7 mouse cellular contexts compared by ENCODE assay signal in genomic region chr2:132006561-132007474, GRCm38 (mm10). TPM values are rescaled to one million over a fixed set of nuclear protein-coding genes. Genes with fewer than 3 reads are reported as not detected.
DNase-seq lines count a peak whose midpoint lies in the region; ATAC-seq and TF ChIP-seq lines count a peak whose summit lies in the region.

No protein-coding gene starts in this region.

- H3K27me3 ChIP-seq in embryonic facial prominence, embryonic 15.5 days, result no peaks in the 10 kb centered on the region
- no peaks in the 10 kb centered on the region for H3K27me3 ChIP-seq in lung, embryonic 16.5 days (ENCODE audit: control insufficient read depth, insufficient read depth, low read depth, low read length)
- H3K27me3 ChIP-seq in stomach, postnatal 0 days (ENCODE audit: control insufficient read depth, insufficient read depth, low read length), result no peaks in the 10 kb centered on the region

- peaks cover 34% of the 10 kb centered on the region for H3K4me1 ChIP-seq in embryonic facial prominence, embryonic 15.5 days
- H3K4me1 ChIP-seq in lung, embryonic 16.5 days (replicated peaks; ENCODE audit: control insufficient read depth, insufficient read depth, low read length), result peaks cover 29% of the 10 kb centered on the region
- H3K4me1 ChIP-seq in stomach, postnatal 0 days (replicated peaks; ENCODE audit: control insufficient read depth, insufficient read depth), result peaks cover 2% of the 10 kb centered on the region; the same call in 1 of the 2 replicates

- 68% methylated on average over 18 of the region's 18 CpGs for WGBS in embryonic facial prominence, embryonic 15.5 days
- 61% methylated on average over 18 of the region's 18 CpGs for WGBS in lung, embryonic 16.5 days
- WGBS in stomach, postnatal 0 days, result 74% methylated on average over 18 of the region's 18 CpGs

- no peak for TF ChIP-seq EP300 in stomach, postnatal 0 days (optimal IDR thresholded peaks at IDR 0.05)

- H3K36me3 ChIP-seq in embryonic facial prominence, embryonic 15.5 days, result no peaks in the 10 kb centered on the region
- no peaks in the 10 kb centered on the region for H3K36me3 ChIP-seq in lung, embryonic 16.5 days (ENCODE audit: control insufficient read depth, insufficient read depth, low read length)
- H3K36me3 ChIP-seq in stomach, postnatal 0 days (ENCODE audit: control insufficient read depth, insufficient read depth, low read length), result no peaks in the 10 kb centered on the region

- ATAC-seq in embryonic facial prominence, embryonic 15.5 days (ENCODE audit: insufficient number of reproducible peaks, low FRiP score, low TSS enrichment, low read depth), result peak; percentile 76
- peak; percentile 89 for ATAC-seq in lung, embryonic 16.5 days (ENCODE audit: low read depth)
- peak; percentile 71 for ATAC-seq in stomach, postnatal 0 days (ENCODE audit: low FRiP score, low TSS enrichment)

- H3K4me2 ChIP-seq in embryonic facial prominence, embryonic 15.5 days (replicated peaks), result no peak overlapping the region
- H3K4me2 ChIP-seq in lung, embryonic 16.5 days (ENCODE audit: low read depth, low read length), result no peak overlapping the region
- H3K4me2 ChIP-seq in stomach, postnatal 0 days (replicated peaks; ENCODE audit: low read depth), result no peak overlapping the region

- no peak overlapping the region for H3K4me3 ChIP-seq in embryonic facial prominence, embryonic 15.5 days (replicated peaks)
- no peak overlapping the region for H3K4me3 ChIP-seq in lung, embryonic 16.5 days (ENCODE audit: low read length)
- no peak overlapping the region for H3K4me3 ChIP-seq in stomach, postnatal 0 days (ENCODE audit: low read depth, low read length)

- no peak overlapping the region for H3K9ac ChIP-seq in embryonic facial prominence, embryonic 15.5 days
- H3K9ac ChIP-seq in lung, embryonic 16.5 days (ENCODE audit: low read length), result no peak overlapping the region
- H3K9ac ChIP-seq in stomach, postnatal 0 days (ENCODE audit: low read length), result no peak overlapping the region

- peak overlapping the region; percentile 81 for H3K27ac ChIP-seq in embryonic facial prominence, embryonic 15.5 days (replicated peaks)
- H3K27ac ChIP-seq in lung, embryonic 16.5 days (ENCODE audit: low read length), result peak overlapping the region; percentile 92
- H3K27ac ChIP-seq in stomach, postnatal 0 days (replicated peaks), result peak overlapping the region; percentile 59

- DNase-seq in ovary, postnatal 36 days (ENCODE audit: low spot score), result peak; percentile 52
- no peak for DNase-seq in ovary, postnatal 10 days (ENCODE audit: low spot score)
- DNase-seq in heart, postnatal 4 days, result peak; percentile 62
- peak; percentile 41 for DNase-seq in stomach, postnatal 0 days (ENCODE audit: low spot score)
- DNase-seq in embryo, embryonic 10 days (ENCODE audit: low spot score), result no peak

- no peaks in the 10 kb centered on the region for H3K9me3 ChIP-seq in embryonic facial prominence, embryonic 15.5 days (replicated peaks)
- H3K9me3 ChIP-seq in lung, embryonic 16.5 days (ENCODE audit: control insufficient read depth, low read length), result no peaks in the 10 kb centered on the region
- no peaks in the 10 kb centered on the region for H3K9me3 ChIP-seq in stomach, postnatal 0 days (ENCODE audit: control insufficient read depth, low read length)

- no peak for TF ChIP-seq CTCF in stomach, postnatal 0 days (IDR thresholded peaks at IDR 0.05; ENCODE audit: low read depth)

RNA-seq across cellular contexts. Expression of gene Rassf2, which starts 23.2 kb away (rescaled TPM):
- polyA plus RNA-seq in embryonic facial prominence, embryonic 15.5 days (2015; fragmentation: Nextera tagmentation; extraction: Ambion mirVana), result 14.8 and 17.0 TPM in 2 replicates
- total RNA-seq in heart, postnatal 4 days (2021), result 10 to 100 TPM; 13.7 to 15.2 TPM
- polyA plus RNA-seq in lung, embryonic 16.5 days (2015; fragmentation: Nextera tagmentation; extraction: Ambion mirVana), result 14.5 and 14.6 TPM in 2 replicates
- 4.6 and 4.8 TPM in 2 replicates for polyA plus RNA-seq in stomach, postnatal 0 days (2015; fragmentation: Nextera tagmentation; extraction: Ambion mirVana)

RNA-seq across cellular contexts. Expression of gene Prnd, which starts 56.2 kb away (rescaled TPM):
- polyA plus RNA-seq in embryonic facial prominence, embryonic 15.5 days (2015; fragmentation: Nextera tagmentation; extraction: Ambion mirVana), result 48.0 and 50.5 TPM in 2 replicates
- 10 to 100 TPM; 17.6 to 22.9 TPM for total RNA-seq in heart, postnatal 4 days (2021)
- polyA plus RNA-seq in lung, embryonic 16.5 days (2015; fragmentation: Nextera tagmentation; extraction: Ambion mirVana), result 33.6 and 38.3 TPM in 2 replicates
- polyA plus RNA-seq in stomach, postnatal 0 days (2015; fragmentation: Nextera tagmentation; extraction: Ambion mirVana), result 16.3 and 22.8 TPM in 2 replicates

Comparison
In these comparisons a context has a peak if more than half of its experiments do, and no peak if none do; other contexts are left out.
1. DNase-seq: peak in ovary, postnatal 36 days (single experiment), heart, postnatal 4 days (single experiment) and stomach, postnatal 0 days (single experiment); none in ovary, postnatal 10 days (single experiment) and embryo, embryonic 10 days (single experiment).
2. Peak in every context shown above with its lines, with median percentiles within 50 percentile points of each other: ATAC-seq and H3K27ac ChIP-seq.